Comparison of ENCODE assay signal across 8 mouse cellular contexts in genomic region chr8:95434686-95435439, GRCm38 (mm10). TPM values are rescaled to one million over a fixed set of nuclear protein-coding genes. Genes with fewer than 3 reads are reported as not detected.
DNase-seq lines count a peak whose midpoint lies in the region; ATAC-seq lines count a peak whose summit lies in the region.

TSS of gene Cfap20 (minus strand) at chr8:95434869.

- DNase-seq in c-Kit-negative CD71-positive TER-119-positive erythroid progenitor cells, embryonic 14.5 days (ENCODE audit: low read depth, low spot score) = peak; percentile 97
- DNase-seq in fibroblast of lung, adult 2 months (ENCODE audit: low read depth) = peak; percentile 94
- peak; percentile 100 for DNase-seq in kidney, postnatal 14 days
- DNase-seq in liver, embryonic 13.5 days = peak; percentile 99
- DNase-seq in neural tube, embryonic 10.5 days (ENCODE audit: extremely low spot score, low spot score) = peak; percentile 100

- H3K9ac ChIP-seq in heart, embryonic 14.5 days (ENCODE audit: low read length) = peak within 1 kb of the TSS; percentile 98
- H3K9ac ChIP-seq in liver, embryonic 13.5 days = peak within 1 kb of the TSS; percentile 88
- peak within 1 kb of the TSS; percentile 97 for H3K9ac ChIP-seq in stomach, embryonic 16.5 days (ENCODE audit: low read length)

- peak within 1 kb of the TSS; percentile 95 to 96 for H3K27ac ChIP-seq in heart, embryonic 14.5 days (replicated peaks in 1 of 2; ENCODE audit: control insufficient read depth in 1 of 2, insufficient read depth in 1 of 2, low read depth in 2 of 2, low read length in 2 of 2)
- H3K27ac ChIP-seq in liver, embryonic 13.5 days = peak within 1 kb of the TSS; percentile 88
- H3K27ac ChIP-seq in stomach, embryonic 16.5 days (ENCODE audit: low read length) = peak within 1 kb of the TSS; percentile 94

- peak; percentile 96 for ATAC-seq in CD4-positive, CD25-positive, alpha-beta regulatory T cell, adult 4 months
- ATAC-seq in heart, embryonic 14.5 days (ENCODE audit: insufficient number of reproducible peaks, insufficient read depth, low FRiP score, low read depth) = peak; percentile 89
- ATAC-seq in liver, embryonic 13.5 days (ENCODE audit: low read depth) = peak; percentile 96
- ATAC-seq in stomach, embryonic 16.5 days (ENCODE audit: insufficient read depth, low FRiP score) = peak; percentile 98

- H3K4me1 ChIP-seq in heart, embryonic 14.5 days (ENCODE audit: control insufficient read depth in 2 of 2, insufficient read depth in 2 of 2, low read length in 2 of 2) = peaks cover 14 to 26% of the 10 kb centered on the region in 2 experiments
- H3K4me1 ChIP-seq in liver, embryonic 13.5 days (replicated peaks) = peaks cover 61% of the 10 kb centered on the region
- H3K4me1 ChIP-seq in stomach, embryonic 16.5 days (ENCODE audit: control insufficient read depth, insufficient read depth, low read length) = peaks cover 29% of the 10 kb centered on the region

- peak within 1 kb of the TSS; percentile 87 to 92 for H3K4me3 ChIP-seq in heart, embryonic 14.5 days (ENCODE audit: control insufficient read depth in 1 of 2, insufficient read depth in 1 of 2, low read depth in 1 of 2, low read length in 2 of 2)
- H3K4me3 ChIP-seq in liver, embryonic 13.5 days (replicated peaks) = peak within 1 kb of the TSS; percentile 90
- H3K4me3 ChIP-seq in stomach, embryonic 16.5 days (replicated peaks; ENCODE audit: low read length) = peak within 1 kb of the TSS; percentile 97

- H3K9me3 ChIP-seq in heart, embryonic 14.5 days (ENCODE audit: control insufficient read depth, low read length) = no peaks in the 10 kb centered on the region
- H3K9me3 ChIP-seq in liver, embryonic 13.5 days (replicated peaks) = no peaks in the 10 kb centered on the region
- no peaks in the 10 kb centered on the region for H3K9me3 ChIP-seq in stomach, embryonic 16.5 days (replicated peaks; ENCODE audit: control insufficient read depth, low read length)

- no peaks in the 10 kb centered on the region for H3K27me3 ChIP-seq in heart, embryonic 14.5 days (ENCODE audit: control insufficient read depth, insufficient read depth, low read length)
- H3K27me3 ChIP-seq in liver, embryonic 13.5 days = no peaks in the 10 kb centered on the region
- no peaks in the 10 kb centered on the region for H3K27me3 ChIP-seq in stomach, embryonic 16.5 days (ENCODE audit: control insufficient read depth, insufficient read depth, low read length)

- peak within 1 kb of the TSS; percentile 69 for H3K4me2 ChIP-seq in heart, embryonic 14.5 days (ENCODE audit: low read length)
- peak within 1 kb of the TSS; percentile 95 for H3K4me2 ChIP-seq in liver, embryonic 13.5 days
- H3K4me2 ChIP-seq in stomach, embryonic 16.5 days (ENCODE audit: low read depth, low read length) = peak within 1 kb of the TSS; percentile 77

- H3K36me3 ChIP-seq in heart, embryonic 14.5 days (ENCODE audit: control insufficient read depth, insufficient read depth, low read length) = no peaks in the 10 kb centered on the region
- H3K36me3 ChIP-seq in liver, embryonic 13.5 days = no peaks in the 10 kb centered on the region
- H3K36me3 ChIP-seq in stomach, embryonic 16.5 days (ENCODE audit: control insufficient read depth, insufficient read depth, low read length) = no peaks in the 10 kb centered on the region

- 2% methylated on average over 36 of the region's 51 CpGs for WGBS in heart, embryonic 14.5 days
- WGBS in liver, embryonic 13.5 days (ENCODE audit: insufficient replicate concordance) = 1% methylated on average over 51 of the region's 51 CpGs
- under 1% methylated on average over 46 of the region's 51 CpGs for WGBS in stomach, embryonic 16.5 days

RNA-seq across cellular contexts. Expression of gene Cfap20, which starts in this region (rescaled TPM):
- polyA plus RNA-seq in CD4-positive, CD25-positive, alpha-beta regulatory T cell, adult 4 months (2017; shearing (Covaris generic)) = 10 to 100 TPM; 57.9 to 91.6 TPM
- polyA plus RNA-seq in heart, embryonic 14.5 days (2014; fragmentation: Nextera tagmentation; extraction: Ambion mirVana) = 184 and 195 TPM in 2 replicates
- 41.2 TPM in 2 replicates for polyA plus RNA-seq in liver, embryonic 13.5 days (2015; fragmentation: Nextera tagmentation; extraction: Ambion mirVana)
- polyA plus RNA-seq in stomach, embryonic 16.5 days (2015; fragmentation: Nextera tagmentation; extraction: Ambion mirVana) = 123 and 134 TPM in 2 replicates

Comparison
In these comparisons a context has a peak if more than half of its experiments do, and no peak if none do; other contexts are left out.
1. Peak in every context shown above with its lines: DNase-seq, ATAC-seq, H3K4me3 ChIP-seq and H3K27ac ChIP-seq.